Mouse (Mus musculus) heart, postnatal 0 days (tissue): ENCODE data around the gene Tmc6. TPM values are rescaled to one million over a fixed set of nuclear protein-coding genes. Genes with fewer than 3 reads are reported as not detected.
A peak's percentile ranks its signal among the peaks of the same experiment; 100 is the strongest.
"Not testable (repeated sequence)": the region's sequence is repeated elsewhere in the genome, so short reads cannot be mapped to it uniquely, and the experiment has no call there.

ENCODE experiments used
- ATAC-seq: fragments of 200-750 bp; cut with Nextera tagmentation; 2 replicates; pipeline ENCODE4 v1.8.0; 2017; ENCODE audit warnings: low read depth, moderate number of reproducible peaks, moderate library complexity; ENCODE audit not compliant: insufficient read depth
- DNase-seq: peaks from one replicate; pipeline ENCODE4 v3.0.0-alpha.2; 2016; ENCODE audit warnings: low spot score
- H3K27ac ChIP-seq: fragments of 300-500 bp; sonication (generic); 2 replicates; pipeline ENCODE4 v1.5.1; 2014; ENCODE audit warnings: low read depth, mild to moderate bottlenecking
- H3K27me3 ChIP-seq: fragments of 300-500 bp; sonication (generic); 2 replicates; pipeline ENCODE4 v1.6.1; 2014; ENCODE audit warnings: low read length, mixed read lengths; ENCODE audit not compliant: control insufficient read depth, insufficient read depth
- H3K36me3 ChIP-seq: fragments of 300-500 bp; sonication (generic); replicated peaks from 2 replicates; pipeline ENCODE4 v1.6.1; 2014; ENCODE audit warnings: low read length, mixed read lengths; ENCODE audit not compliant: control insufficient read depth, insufficient read depth
- H3K4me1 ChIP-seq: fragments of 300-500 bp; sonication (generic); 2 replicates; pipeline ENCODE4 v1.6.1; 2014; ENCODE audit warnings: antibody characterized with exemption; ENCODE audit not compliant: control insufficient read depth, insufficient read depth
- H3K4me2 ChIP-seq: fragments of 300-500 bp; sonication (generic); 2 replicates; pipeline ENCODE4 v1.6.1; 2014; ENCODE audit warnings: low read depth, mild to moderate bottlenecking, low read length, moderate library complexity
- H3K4me3 ChIP-seq: fragments of 300-500 bp; sonication (generic); 2 replicates; pipeline ENCODE4 v1.5.1; 2014; ENCODE audit warnings: low read depth, low read length
- H3K9ac ChIP-seq: fragments of 300-500 bp; sonication (generic); replicated peaks from 2 replicates; pipeline ENCODE4 v1.6.1; 2014; ENCODE audit warnings: low read depth, low read length, mixed read lengths
- H3K9me3 ChIP-seq: fragments of 300-500 bp; sonication (generic); replicated peaks from 2 replicates; pipeline ENCODE4 v1.6.1; 2016; ENCODE audit warnings: low read length; ENCODE audit not compliant: control insufficient read depth
- CTCF ChIP-seq: IDR thresholded peaks from 2 replicates; pipeline ENCODE4 v1.5.1; 2016; ENCODE audit warnings: antibody characterized with exemption, control low read depth, low read depth
- EP300 ChIP-seq: IDR thresholded peaks from 2 replicates; pipeline ENCODE4 v1.6.1; 2016; ENCODE audit warnings: antibody characterized with exemption, low read depth
- WGBS: fragments of 180-500 bp; shearing (Covaris S2); extraction: QIAGEN DNeasy Blood & Tissue Kit; methylation state at CpG from one replicate; pipeline ENCODE4 v1.1.7; 2014; 5-methylcytosine and 5-hydroxymethylcytosine counted together
- polyA plus RNA-seq: library from polyadenylated mRNA; unstranded; fragments of >200 nt; fragmentation: Nextera tagmentation; extraction: Ambion mirVana; gene quantifications from 2 replicates; pipeline ENCODE4 v1.2.1, GENCODE M21; 2015
- total RNA-seq: library from RNA; depleted of rRNA; stranded (reverse); fragments of >200 nt; gene quantifications from 2 replicates; pipeline ENCODE4 v1.2.3, GENCODE M21; 2014; ENCODE audit warnings: low replicate concordance

Tmc6 gene
- total and polyA plus RNA-seq, 2 experiments from 2014 or later = 20.4 to 31.8 TPM

GRCm38 (mm10) chr11:117816389-117816996 lies 34.5 kb upstream of the Tmc6 start:
- Histone ChIP-seq H3K9me3 (no peaks in the 10 kb centered on the region), H3K4me1 (peaks cover 32% of the 10 kb centered on the region), H3K9ac (no peak overlapping the region), H3K27me3 (no peaks in the 10 kb centered on the region), H3K27ac (no peak overlapping the region), H3K4me3 (no peak overlapping the region), H3K4me2 (no peak overlapping the region), H3K36me3 (peaks cover 63% of the 10 kb centered on the region)
- 80% methylated on average over 13 of the region's 13 CpGs for WGBS
- no peak for TF ChIP-seq EP300
- no peak for TF ChIP-seq CTCF
- peak; percentile 3 for DNase-seq
- ATAC-seq = no peak

DNA sequence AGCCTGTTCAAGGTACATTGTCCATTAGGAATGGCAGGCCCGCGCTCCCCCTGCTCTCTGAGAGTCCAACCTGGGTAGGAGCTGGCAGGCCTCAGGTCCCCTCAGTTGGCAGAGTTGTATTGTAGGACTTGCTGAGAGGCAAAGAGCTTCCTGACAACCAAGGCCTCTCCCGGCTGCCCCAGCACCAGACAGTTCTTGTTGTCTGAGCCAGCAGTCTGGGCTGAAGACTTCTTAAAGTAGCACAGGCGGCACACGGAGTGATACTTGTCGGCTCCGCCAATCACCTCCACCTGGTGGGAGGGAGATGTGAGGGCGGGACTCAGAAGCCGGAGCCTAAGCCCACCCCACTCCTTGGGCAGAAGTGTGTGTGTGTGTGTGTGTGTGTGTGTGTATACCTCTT lies 33.9 kb upstream of the Tmc6 start:
- H3K27ac ChIP-seq = peak overlapping the region; percentile 64
- H3K9ac ChIP-seq, DNase-seq, H3K4me3 ChIP-seq, H3K4me2 ChIP-seq, ATAC-seq, H3K9me3 ChIP-seq, H3K27me3 ChIP-seq: not testable (repeated sequence)
- WGBS = 69% methylated on average over 9 of the region's 9 CpGs
- peaks cover 57% of the 10 kb centered on the region for H3K36me3 ChIP-seq
- peaks cover 39% of the 10 kb centered on the region for H3K4me1 ChIP-seq

GRCm38 (mm10) chr11:117814704-117815366 lies 32.8 kb upstream of the Tmc6 start:
- no peak for ATAC-seq
- Histone ChIP-seq H3K4me1 (peaks cover 36% of the 10 kb centered on the region), H3K4me2 (no peak overlapping the region), H3K27ac (peak overlapping the region; percentile 64), H3K9me3 (no peaks in the 10 kb centered on the region), H3K27me3 (no peaks in the 10 kb centered on the region), H3K36me3 (peaks cover 53% of the 10 kb centered on the region), H3K4me3 (no peak overlapping the region), H3K9ac (no peak overlapping the region)
- TF ChIP-seq EP300 (no peak), CTCF (no peak)
- 65% methylated on average over 6 of the region's 6 CpGs for WGBS
- DNase-seq = no peak

DNA sequence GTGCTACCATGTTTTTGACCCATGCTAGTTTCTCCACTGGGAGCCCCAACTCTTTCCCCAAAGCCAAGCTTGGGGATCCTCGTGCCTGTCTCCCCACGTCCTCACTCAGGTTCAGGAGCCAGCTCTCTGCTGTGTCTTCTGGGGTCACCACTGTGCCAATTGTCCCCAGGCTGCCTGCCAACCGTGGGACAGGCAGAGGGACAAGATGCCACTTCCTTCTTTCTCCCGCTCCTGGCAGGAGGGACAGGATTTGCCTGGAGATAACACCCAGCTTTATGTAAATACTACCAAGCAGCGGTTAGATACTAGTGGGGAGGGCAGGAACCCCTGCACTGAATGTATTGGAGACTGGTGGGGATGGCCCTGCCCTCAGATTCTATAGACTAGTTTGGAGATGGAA lies 31.9 kb upstream of the Tmc6 start:
- Histone ChIP-seq H3K27ac (peak overlapping the region; percentile 64), H3K4me3 (no peak overlapping the region), H3K9me3 (no peaks in the 10 kb centered on the region), H3K9ac (no peak overlapping the region), H3K27me3 (no peaks in the 10 kb centered on the region), H3K4me1 (peaks cover 31% of the 10 kb centered on the region), H3K36me3 (peaks cover 47% of the 10 kb centered on the region), H3K4me2 (no peak overlapping the region)
- TF ChIP-seq EP300 (no peak), CTCF (no peak)
- ATAC-seq = no peak
- 31% methylated on average over 5 of the region's 5 CpGs for WGBS
- DNase-seq = no peak

- Histone ChIP-seq H3K9ac (peak overlapping the region; percentile 83), H3K4me2 (peak overlapping the region; percentile 100), H3K4me3 (peak overlapping the region; percentile 97), H3K36me3 (peaks cover 31% of the 10 kb centered on the region), H3K4me1 (peaks cover 24% of the 10 kb centered on the region), H3K27me3 (no peaks in the 10 kb centered on the region), H3K27ac (peak overlapping the region; percentile 83), H3K9me3 (no peaks in the 10 kb centered on the region)
- no peak for TF ChIP-seq EP300
- peak; percentile 53 for TF ChIP-seq CTCF
- peak; percentile 89 for DNase-seq
- WGBS = under 1% methylated on average over 21 of the region's 21 CpGs
- peak; percentile 89 for ATAC-seq
Measured at GRCm38 (mm10) chr11:117810401-117811046, 28.5 kb upstream of the Tmc6 start.
